Mouse (Mus musculus) natural killer cell, adult 2 months (primary cell): ENCODE results near the gene Fggy.
A peak's percentile ranks its signal among the peaks of the same experiment; 100 is the strongest.

Experiments
- DNase-seq, 2 experiments: peaks; one replicate each; pipeline ENCODE4 v3.0.0; 2022; ENCODE audit warnings: low spot score in 2 of 2

The Fggy gene

DNA sequence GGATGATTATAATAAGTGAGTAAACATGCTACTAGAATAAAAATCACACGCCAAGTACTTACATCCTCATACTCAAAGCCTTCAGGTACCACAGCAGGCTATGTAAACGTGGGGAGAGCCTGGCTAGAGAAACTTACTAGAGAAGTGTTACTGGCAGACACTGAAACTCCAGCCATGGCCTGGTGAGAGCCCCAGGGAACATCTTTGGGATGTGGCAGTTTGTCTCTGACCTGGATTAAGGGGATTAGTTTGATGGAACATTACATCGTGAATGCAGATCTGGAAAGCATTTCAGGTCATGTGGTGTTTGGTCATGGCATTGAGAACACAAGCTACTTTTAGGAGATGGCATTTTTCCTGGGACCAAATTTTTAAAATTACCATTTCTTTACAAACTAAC is 303.3 kb downstream of the Fggy start:
- no peak for DNase-seq

DNA sequence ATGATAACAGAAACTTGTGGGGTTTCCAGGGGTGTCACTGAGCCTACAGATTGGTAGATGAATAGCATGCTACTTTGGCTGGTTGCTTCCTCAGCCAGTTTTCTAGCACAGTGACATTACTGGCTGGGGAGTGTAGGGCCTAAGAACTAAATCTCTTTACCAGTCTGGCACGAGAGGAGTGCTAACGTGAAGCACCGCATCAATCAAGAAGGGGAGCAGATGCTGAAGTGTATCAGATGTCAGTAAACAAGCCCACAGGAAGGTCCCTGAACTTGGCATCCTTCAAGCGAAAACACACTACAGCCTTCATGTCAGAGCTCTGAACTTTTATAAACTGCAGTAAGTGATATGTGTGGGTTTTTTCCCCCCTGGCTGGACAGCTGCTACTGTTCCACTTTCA is 303.8 kb downstream of the Fggy start:
- DNase-seq = no peak

DNA sequence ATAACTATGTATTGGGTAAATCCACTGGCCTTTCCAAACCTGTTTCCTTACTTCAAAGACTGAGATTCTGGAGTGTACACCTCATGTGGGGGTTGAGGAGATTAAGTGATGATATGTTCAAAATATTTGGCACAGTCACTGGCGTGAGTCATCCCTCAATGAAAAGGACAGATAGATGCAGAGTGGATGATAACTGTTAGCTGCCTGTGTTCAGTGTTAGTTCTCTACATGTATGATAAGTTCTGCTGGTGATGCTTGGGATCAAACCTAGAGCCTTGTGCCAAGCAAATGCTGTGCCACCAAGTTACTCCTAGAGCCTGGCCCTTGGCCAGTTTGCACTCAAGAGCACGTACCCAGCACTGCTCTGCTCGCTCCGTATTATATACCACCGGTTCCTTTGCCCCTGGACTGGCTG is 304.4 kb downstream of the Fggy start:
- no peak for DNase-seq

DNA sequence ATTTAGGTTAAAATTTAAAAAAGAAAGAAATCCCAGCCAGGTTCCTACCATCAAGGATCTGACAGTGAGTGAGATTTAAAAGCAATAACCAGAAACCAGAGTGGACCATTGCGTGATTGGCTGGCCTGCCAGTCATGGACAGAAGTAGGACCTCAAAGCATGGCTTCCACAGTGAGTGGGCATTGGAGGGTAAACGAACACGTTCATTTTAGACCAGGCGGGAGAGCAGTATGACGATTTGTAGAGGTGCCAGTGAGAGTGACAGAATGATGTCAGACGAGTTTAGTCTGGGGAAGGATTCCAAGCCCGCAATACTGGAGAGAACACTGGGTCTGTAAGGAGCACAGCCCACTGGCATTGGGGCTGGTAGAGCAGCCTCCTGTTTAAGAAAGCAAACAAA is 305.0 kb downstream of the Fggy start:
- DNase-seq = no peak

DNA sequence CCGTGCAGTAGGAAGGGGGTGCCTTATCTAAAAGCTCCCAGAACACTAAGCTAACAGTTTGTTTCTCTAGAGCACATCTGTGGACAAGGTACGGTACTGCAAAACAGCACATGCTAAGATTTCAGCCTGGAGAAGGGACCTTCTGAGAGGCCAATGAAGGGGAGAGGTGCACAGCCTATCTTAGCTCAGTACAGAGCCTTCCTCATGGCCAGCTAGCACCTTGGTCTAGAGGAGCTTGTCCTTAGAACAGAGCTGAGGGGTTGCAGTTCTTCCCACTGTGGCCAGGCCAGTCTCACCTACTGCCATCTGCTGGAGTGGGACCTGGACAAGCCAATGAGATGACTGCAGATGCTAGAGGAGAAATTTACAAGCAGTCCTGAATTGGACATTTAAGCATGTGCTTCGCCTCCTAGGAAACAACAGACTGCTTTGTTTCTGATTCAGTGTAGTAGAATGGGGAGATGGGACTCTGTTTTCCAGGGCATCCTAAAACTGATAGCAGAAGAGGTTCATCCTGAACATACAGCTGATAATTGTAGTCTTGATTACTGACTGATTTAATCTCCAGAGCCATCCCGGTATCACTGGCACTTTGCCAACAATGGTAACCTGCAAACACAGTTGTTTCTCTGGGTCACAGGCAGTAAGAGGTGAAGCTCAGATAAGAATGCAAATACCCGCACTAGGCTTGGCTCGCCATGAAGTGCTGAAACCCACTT is 305.6 kb downstream of the Fggy start:
- no peak for DNase-seq

DNA sequence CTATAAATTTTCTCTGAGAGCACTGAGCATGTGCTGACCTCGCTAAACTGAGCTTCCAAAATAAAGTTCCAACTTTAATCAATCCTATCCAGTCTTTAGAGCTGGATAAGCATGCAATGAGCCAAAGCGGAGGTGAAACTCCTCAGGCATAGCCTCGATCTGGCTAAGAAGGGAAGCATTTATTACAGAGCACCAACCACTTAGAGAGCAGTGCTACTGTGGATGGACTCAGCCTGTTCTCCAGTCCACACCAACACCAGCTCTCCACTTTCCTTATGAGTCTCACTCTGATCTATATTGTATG is 306.1 kb downstream of the Fggy start:
- no peak for DNase-seq

DNA sequence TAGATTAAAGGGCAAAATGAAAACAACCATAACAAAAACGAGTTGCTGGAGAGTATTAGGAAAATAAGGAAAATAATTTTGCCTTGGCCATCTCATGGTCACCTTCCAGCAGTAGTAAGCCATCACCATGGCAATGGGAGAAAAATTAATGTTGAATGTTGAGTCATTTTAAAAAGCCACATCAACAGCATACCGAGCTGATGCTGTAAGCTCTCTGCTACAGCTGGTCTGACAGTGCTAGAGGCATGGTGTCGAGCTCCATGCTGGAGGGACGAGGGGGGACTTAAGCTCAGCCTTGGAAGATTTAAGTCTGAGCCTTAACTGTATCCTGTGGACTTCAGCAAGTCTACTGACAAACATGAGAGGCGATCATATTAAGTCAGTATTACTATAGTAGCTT is 307.9 kb downstream of the Fggy start:
- DNase-seq = no peak

DNA sequence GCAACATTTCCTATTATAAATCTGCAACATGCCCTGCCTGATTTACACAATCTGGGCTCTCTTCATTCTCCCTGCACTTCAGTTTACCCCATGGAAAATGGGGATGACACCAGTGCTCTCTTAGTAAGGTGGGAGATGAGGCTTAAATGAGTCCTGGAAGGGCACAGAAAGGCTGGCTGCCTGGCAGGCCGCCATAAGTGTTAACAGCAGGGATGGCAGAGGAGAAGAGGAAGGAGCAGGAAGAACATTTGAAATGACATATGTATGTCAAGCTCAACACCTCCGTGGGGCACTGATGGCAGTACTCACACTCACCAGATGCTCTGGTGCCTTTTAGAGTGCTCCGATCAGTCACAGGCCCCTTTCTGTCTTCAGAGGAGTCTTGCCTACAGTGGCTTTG is 308.6 kb downstream of the Fggy start:
- no peak for DNase-seq

DNA sequence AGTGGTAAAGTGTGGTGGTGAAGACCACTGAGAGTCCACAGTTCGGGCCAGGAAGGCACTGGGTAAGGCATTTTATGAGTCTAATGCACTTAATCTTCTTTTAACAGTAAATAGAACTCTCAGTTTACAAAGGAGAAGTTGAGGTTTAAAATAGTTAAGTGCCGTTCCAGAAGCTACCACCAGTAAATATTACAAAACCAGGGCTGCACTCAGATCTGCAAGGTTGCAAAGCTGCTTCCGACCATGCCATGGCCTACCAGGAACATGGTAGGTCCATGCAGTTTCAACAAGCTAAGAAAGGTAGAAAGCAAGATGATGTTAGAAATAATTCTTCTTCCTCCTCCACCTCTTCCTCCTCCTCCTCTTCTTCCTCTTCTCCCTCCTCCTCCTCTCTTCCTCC is 309.8 kb downstream of the Fggy start:
- no peak for DNase-seq

DNA sequence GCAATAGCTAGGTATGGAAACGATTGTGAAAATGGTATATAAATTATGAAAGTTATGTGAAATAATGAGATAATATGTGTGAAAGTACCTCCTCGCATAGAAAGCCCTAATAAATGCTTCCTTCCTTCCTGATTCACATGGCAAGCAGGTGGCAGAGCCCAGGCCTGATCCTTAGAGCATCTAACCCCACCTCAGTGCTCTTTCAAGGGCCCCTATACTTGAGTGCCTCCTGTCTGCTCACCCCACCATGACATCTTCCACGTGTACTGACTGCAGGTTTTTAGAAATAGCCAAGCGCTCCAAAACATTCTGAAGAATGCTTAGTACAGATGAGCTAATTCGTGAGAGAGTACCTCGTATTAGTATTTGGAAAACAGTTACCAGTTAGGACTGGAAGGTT is 311.0 kb downstream of the Fggy start:
- no peak for DNase-seq

DNA sequence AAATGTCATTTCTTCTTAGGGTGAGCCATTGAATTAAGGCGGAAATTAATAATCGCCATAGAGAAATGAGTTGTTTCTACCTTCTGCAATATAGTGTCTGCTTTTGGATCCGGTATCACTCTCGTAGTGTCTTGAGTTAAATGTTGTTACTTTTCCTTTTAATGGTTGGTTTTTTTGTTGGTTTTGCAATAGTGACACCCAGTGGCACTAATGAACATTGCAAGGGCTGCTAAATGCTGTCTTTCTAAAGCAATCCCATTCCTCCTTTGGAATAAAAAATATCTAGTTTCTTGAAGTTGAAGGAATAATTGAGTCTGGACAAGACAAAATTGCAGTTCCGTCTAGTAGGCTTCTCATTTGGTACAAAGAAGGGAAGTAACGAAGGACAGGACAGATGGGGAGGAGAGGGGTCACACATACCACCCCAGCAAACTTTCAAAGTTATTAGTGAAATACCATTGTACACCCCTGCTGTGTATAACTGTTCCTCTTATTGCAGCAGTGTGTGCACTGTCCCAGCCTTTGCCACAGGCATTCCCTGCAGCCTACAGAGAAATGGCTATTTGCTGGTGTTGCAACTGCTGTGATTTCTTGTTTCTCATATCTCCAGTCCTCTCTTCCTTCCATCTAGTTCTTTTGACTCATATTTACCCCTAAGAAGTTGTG is 314.0 kb downstream of the Fggy start:
- DNase-seq = peak; percentile 10 to 21

DNA sequence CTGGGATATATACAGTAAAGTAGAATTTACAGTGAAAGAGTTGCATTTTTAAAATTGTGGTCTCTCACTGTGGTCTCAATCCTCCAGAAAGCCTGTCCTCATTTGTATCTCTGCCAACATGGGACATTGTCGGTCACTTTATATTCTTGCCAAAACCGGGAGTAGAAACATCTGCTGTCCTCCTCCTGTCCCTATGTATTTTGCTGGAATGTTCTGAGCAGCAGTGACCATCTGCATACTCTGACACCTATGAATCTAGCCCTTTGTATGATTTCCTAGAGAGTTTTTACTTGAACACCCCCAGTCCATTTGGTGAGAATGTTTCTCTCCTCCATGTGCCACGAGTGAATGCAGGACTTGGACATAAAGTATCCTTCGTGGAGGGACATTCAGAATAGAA is 318.6 kb downstream of the Fggy start:
- DNase-seq = no peak

DNA sequence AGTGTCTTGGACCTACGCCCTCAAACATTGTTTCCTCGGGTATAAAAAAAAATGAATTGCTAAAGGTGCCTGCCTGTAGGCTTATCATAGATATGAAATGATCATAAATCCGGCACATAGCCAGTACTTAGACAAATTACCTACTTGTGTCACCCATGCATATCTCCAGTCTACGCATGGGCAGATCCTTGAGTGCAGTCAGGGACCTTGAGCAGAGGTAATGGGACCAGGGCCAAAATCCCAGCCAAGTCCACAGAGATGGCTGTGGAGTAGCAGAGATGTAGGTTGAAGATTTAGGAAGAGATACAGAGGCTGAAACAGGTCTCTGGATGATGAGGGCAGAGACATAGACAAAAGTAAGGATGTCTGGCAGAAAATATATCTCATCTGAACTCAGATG is 320.1 kb downstream of the Fggy start:
- DNase-seq = no peak

DNA sequence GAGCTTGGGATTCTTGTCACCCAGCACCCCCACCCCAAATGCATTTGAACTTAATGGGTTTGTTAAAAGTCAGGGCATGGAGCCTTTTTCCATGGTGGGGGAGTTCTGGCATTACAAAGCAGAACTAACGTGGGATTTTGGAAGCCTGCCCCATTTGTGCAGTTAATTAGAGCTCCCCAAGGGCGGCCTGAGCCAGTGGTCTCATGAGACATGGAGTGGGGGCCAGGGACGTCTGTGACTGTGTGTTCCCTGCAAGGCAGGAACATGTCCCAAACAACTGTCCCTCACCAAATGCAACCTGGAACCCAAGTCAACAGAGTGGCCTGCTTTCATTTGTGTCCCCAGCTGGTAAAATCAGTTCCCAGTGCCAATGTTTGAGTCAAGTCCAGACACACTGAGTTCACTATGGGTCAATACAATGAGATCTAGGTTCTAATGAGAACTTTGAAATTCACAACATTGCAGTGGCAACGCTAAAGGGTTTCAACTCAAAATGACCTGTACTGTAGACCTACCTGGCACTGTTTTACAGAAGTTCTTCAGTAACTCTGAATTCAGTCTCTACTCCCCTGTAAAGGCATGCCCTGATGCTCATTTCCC is 324.5 kb downstream of the Fggy start:
- no peak for DNase-seq

DNA sequence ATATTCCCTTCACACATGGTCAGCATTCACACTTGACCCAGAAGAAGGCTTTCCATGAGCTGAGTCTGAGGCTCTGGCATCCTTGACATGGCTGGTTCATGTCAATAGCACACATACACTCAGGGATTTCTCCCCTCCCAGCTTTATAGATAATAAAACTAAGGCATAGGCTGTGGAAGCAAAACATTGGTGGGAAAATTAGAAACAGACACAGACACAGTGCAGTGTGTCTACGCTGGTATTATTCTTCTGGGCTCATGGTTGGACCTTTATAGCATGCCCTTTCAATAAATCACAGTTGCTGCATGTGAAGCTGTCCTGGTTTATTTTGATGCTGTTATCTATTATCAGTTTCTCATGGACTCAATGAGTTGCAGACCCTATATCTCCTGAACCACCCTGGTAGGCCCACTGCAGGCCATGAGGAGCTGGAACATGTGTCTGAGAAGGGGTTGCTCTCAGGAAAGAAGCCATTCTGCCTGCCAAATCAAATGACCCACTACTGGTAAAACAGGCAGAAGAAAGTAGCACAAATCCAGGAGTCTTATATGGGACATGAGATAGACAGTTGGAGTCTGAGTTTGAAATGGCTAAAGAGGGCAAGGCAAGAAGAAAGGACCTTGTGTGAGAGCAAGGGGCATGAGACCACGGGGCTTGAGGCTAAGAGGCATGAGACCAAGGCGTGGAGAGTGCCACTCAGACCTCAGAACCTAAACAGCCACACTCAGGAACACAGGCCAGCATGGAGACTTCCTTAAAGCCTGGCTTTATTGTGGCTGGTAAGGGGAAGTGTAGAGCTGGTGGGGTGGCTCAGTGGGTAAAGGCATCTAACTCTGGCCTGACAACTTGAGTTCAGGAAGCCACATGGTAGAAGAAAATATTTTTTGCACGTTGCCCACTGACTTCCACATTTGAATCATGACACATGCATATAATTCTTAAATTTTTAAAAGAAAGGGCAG is 327.2 kb downstream of the Fggy start:
- no peak for DNase-seq

DNA sequence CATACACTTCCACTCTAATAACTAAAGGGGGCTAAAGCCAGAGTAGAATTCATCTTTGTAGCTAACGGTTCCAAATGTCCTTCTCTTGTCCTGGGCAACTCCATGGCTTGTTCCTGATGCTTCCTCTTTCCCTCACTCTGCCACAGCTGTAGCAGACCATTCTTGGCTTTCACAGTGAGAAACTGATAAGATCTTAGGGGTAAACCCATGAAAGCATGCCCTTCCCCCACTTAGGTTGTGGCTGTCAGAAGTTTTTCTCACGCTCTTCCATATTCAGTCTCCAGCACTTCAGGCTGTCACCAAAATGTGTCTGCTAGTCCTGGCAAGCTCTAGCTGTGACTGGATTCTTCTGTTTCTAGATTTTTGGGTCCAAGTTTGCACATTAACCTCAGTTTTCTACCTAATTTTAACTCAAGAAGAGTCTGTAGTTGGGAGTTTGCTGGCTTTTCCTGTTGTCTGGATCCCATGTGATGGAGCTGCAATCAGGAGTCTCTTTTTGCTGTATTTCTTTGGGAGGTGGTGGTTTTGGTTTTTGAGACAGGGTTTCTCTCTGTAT is 338.0 kb downstream of the Fggy start:
- DNase-seq = no peak

DNA sequence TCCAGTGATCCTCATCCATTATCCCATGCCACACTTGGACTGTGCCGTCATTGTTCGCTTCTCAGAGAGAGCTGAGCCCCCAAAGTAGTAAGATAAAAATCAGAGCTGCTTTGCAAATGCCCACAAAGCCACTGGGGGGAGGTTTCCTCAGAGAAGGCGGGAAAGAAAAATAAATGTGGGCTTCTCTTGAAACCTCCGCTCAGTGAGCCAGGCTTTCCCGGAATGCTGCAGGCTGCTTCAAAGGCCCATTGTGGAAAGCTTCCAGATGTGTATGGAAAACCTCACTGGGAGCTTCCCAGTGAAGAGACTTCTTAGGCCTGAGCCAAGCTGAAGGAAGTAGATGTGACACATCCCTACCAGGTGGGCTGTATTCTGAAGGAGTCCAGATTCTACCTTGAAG is 339.3 kb downstream of the Fggy start:
- DNase-seq = no peak

DNA sequence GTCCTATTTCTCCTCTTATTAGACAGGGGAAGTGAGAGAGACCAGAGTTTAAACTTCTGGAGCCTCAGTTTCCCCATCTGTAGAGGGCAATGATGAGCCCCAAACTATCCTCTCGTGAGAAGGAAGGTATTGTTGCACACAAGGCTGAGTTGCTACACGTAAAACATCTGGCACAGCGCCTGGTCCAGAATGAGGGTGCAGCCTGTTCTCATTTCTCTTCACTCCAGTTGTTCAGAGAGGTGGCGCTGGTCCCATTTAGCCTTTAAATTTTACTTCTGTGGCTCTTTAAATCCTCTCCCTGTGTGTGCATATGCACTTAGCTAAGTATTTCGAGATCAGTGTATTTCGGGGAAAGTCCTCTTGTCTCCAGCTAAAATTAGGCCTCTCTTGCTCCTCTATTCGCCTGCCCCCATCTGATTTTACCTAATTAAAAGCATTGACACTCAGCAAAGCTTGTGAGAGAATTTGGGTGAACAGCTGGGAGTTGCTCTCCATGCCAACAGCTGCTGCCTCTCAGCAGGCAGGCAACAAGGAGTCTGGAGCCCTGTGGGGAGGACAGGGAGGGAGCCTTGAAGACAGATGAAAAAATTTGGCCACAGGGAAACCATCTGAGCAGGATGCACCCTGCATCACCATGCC is 340.0 kb downstream of the Fggy start:
- no peak for DNase-seq

DNA sequence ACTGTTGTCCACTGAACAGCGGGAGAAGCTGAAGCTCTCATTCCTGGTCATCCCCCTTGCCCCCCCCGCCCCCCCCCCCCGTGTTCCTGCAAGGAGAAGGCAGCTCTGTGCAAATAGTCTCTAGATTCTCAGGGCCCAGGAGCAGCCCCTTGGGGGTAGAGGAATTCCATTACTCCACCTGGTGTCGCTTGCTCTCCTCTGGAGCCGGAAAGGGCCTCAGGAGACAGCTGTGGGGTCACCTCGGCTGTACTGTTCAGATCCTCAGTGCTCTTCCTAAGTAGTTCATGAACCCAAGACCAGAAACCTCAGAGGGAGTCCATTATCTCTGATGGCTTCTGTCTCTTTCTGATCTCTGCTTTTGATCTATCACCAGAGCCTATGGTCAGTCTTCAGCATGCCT is 341.4 kb downstream of the Fggy start:
- no peak for DNase-seq

DNA sequence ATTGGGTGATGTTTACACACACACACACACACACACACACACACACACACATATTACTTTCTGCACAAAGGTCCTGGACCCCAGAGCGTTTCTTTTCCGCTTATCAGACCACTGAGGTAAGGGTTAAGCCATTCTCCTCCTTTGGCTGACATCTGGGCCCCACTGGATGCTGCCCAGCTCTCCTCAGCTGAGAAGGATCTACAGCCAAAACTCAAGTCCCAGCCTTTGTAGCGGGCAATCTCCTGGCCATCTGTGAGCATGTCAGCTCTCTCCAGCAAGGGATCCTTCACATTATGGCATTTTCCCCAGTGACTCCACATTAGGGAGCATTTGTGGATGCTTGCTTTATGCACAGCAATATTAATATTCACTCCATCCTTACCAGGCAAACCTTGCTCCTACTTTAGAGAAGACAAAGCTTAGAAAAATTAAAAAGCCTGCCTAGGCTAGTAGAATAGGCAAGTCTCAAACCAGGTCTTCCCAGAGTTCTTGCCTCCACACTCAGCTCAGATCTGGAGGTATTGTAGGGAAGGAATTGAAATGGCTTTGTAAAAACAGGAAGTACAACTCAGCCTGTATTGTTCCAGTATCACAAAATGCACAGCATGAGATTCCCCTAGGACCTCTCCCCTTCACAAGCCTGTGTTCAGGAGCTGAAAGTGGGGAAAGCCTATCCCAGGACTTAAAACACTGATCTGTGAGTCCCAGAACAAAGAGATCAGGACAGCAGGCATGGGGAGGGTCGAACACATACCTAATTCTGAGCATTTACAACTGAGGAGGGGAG is 342.8 kb downstream of the Fggy start:
- no peak for DNase-seq

DNA sequence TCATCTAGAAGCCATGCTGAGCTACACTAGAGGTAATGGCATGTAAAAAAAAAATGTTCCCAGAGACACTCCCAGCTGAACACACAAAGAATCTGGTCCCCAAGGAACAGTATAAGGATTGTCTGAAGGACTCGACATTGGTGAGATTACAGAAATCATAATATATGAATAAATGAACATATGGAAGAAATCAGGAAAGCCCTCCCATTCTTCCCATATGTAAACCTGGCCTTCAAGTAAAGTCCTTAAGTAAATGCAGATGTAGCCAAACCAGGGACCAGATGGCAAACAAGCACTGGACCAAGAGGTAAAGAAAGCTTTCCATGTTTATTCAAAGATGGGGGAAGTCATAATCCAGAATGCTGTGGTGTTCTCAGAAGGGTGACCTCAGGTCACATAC is 343.5 kb downstream of the Fggy start:
- DNase-seq = no peak
